Mouse (Mus musculus) heart, embryonic 14.5 days (tissue): ENCODE measurements around the gene Golga2. TPM values are rescaled to one million over a fixed set of nuclear protein-coding genes. Genes with fewer than 3 reads are reported as not detected.

ENCODE experiments used
- ATAC-seq: fragments of 200-750 bp; cut with Nextera tagmentation; 2 replicates; pipeline ENCODE4 v1.8.0; 2017; ENCODE audit warnings: low read depth, moderate TSS enrichment; ENCODE audit not compliant: insufficient number of reproducible peaks, insufficient read depth, low FRiP score
- H3K27ac ChIP-seq, 2 experiments: fragments of 200-500 bp in 1 of 2; fragments of 300-500 bp in 1 of 2; sonication (generic) in 1 of 2; replicated peaks in 1 of 2; 2 replicates each; pipeline ENCODE4 v1.5.1; 2012 to 2014; ENCODE audit warnings: low read depth in 2 of 2, low read length in 2 of 2, control low read depth in 1 of 2, mild to moderate bottlenecking in 1 of 2, mixed read lengths in 1 of 2; ENCODE audit not compliant: control insufficient read depth in 1 of 2, insufficient read depth in 1 of 2
- H3K27me3 ChIP-seq: fragments of 300-500 bp; sonication (generic); 2 replicates; pipeline ENCODE4 v1.6.1; 2014; ENCODE audit warnings: mild to moderate bottlenecking, low read length, control low read depth; ENCODE audit not compliant: control insufficient read depth, insufficient read depth
- H3K36me3 ChIP-seq: fragments of 300-500 bp; sonication (generic); 2 replicates; pipeline ENCODE4 v1.6.1; 2014; ENCODE audit warnings: mild to moderate bottlenecking, control low read depth, low read length, mixed read lengths; ENCODE audit not compliant: control insufficient read depth, insufficient read depth
- H3K4me1 ChIP-seq, 2 experiments: fragments of 200-500 bp in 1 of 2; fragments of 300-500 bp in 1 of 2; sonication (generic) in 1 of 2; 2 replicates each; pipeline ENCODE4 v1.6.1; 2012 to 2014; ENCODE audit warnings: low read length in 2 of 2, control low read depth in 1 of 2, mixed read lengths in 1 of 2; ENCODE audit not compliant: control insufficient read depth in 2 of 2, insufficient read depth in 2 of 2
- H3K4me2 ChIP-seq: fragments of 300-500 bp; sonication (generic); 2 replicates; pipeline ENCODE4 v1.6.1; 2014; ENCODE audit warnings: mild to moderate bottlenecking, low read length
- H3K4me3 ChIP-seq, 2 experiments: fragments of 200-500 bp in 1 of 2; fragments of 300-500 bp in 1 of 2; sonication (generic) in 1 of 2; 2 replicates each; pipeline ENCODE4 v1.5.1; 2012 to 2014; ENCODE audit warnings: low read length in 2 of 2, mild to moderate bottlenecking in 2 of 2, control low read depth in 1 of 2, low read depth in 1 of 2, moderate library complexity in 1 of 2; ENCODE audit not compliant: control insufficient read depth in 1 of 2, insufficient read depth in 1 of 2
- H3K9ac ChIP-seq: fragments of 300-500 bp; sonication (generic); 2 replicates; pipeline ENCODE4 v1.6.1; 2014; ENCODE audit warnings: mild to moderate bottlenecking, low read length
- H3K9me3 ChIP-seq: fragments of 300-500 bp; sonication (generic); 2 replicates; pipeline ENCODE4 v1.6.1; 2016; ENCODE audit warnings: low read length, control low read depth; ENCODE audit not compliant: control insufficient read depth
- WGBS: fragments of 180-500 bp; shearing (Covaris S2); extraction: QIAGEN DNeasy Blood & Tissue Kit; methylation state at CpG from one replicate; pipeline ENCODE4 v1.1.7; 2014; 5-methylcytosine and 5-hydroxymethylcytosine counted together
- microRNA-seq: library from miRNA; unstranded; fragments of <30 nt; microRNA quantifications from one replicate; pipeline ENCODE4, GENCODE M21; 2016
- polyA plus RNA-seq: library from polyadenylated mRNA; unstranded; fragments of >200 nt; fragmentation: Nextera tagmentation; extraction: Ambion mirVana; gene quantifications from 2 replicates; pipeline ENCODE4 v1.2.1, GENCODE M21; 2014

The Golga2 gene
- polyA plus RNA-seq, 1 experiment from 2014 or later, result 22.6 TPM

GRCm38 (mm10) chr2:32354336-32354895, 67.2 kb downstream of the Golga2 start:
- H3K27me3 ChIP-seq, result peaks cover 16% of the 10 kb centered on the region; the same call in 1 of the 2 replicates
- no peaks in the 10 kb centered on the region for H3K9me3 ChIP-seq

GRCm38 (mm10) chr2:32356216-32356615, 69.0 kb downstream of the Golga2 start:
- Histone ChIP-seq H3K4me3 (no peak overlapping the region), H3K27me3 (peaks cover 9% of the 10 kb centered on the region; the same call in 1 of the 2 replicates), H3K4me1 (peaks cover 12 to 21% of the 10 kb centered on the region in 2 experiments), H3K9me3 (no peaks in the 10 kb centered on the region), H3K4me2 (no peak overlapping the region), H3K36me3 (no peaks in the 10 kb centered on the region), H3K27ac (no peak overlapping the region), H3K9ac (no peak overlapping the region)
- no peak for ATAC-seq
- WGBS, result 58% methylated on average over 10 of the region's 10 CpGs

More at GRCm38 (mm10) chr2:32354336-32354895, 67.2 kb downstream of the Golga2 start:
- Histone ChIP-seq H3K9ac (no peak overlapping the region), H3K27ac (no peak overlapping the region), H3K4me3 (no peak overlapping the region), H3K36me3 (no peaks in the 10 kb centered on the region), H3K4me1 (peaks cover 12 to 15% of the 10 kb centered on the region in 2 experiments), H3K4me2 (no peak overlapping the region)
- WGBS, result 42% methylated on average over 3 of the region's 3 CpGs
- ATAC-seq, result no peak

Small RNA genes within 50 kb of the gene (microRNA-seq; reads per million reads assigned to microRNA genes)
- gene Gm23363 (0.84 reads per million), gene Mir199b (252 reads per million, percentile 63 among the genes with 10 or more reads in this experiment)

Other genes starting within 250 kb of the Golga2 start
- 29.0 and 33.7 TPM in 2 replicates for gene Fam78a, start 202.5 kb upstream of the Golga2 start, polyA plus RNA-seq
- 13.3 and 13.6 TPM in 2 replicates for gene Plpp7, start 191.9 kb upstream of the Golga2 start, polyA plus RNA-seq
- 35.8 and 41.8 TPM in 2 replicates for gene Prrc2b, start 136.3 kb upstream of the Golga2 start, polyA plus RNA-seq
- 15.9 and 17.3 TPM in 2 replicates for gene Pomt1, start 50.8 kb upstream of the Golga2 start, polyA plus RNA-seq
- gene Uck1, start 27.2 kb upstream of the Golga2 start, polyA plus RNA-seq, result 37.0 and 43.4 TPM in 2 replicates
- 129 and 131 TPM in 2 replicates for gene Swi5, start 691 bp downstream of the Golga2 start, polyA plus RNA-seq
- gene Ciz1, start 64.9 kb downstream of the Golga2 start, polyA plus RNA-seq, result 28.8 and 31.1 TPM in 2 replicates
- gene Dnm1, start 66.0 kb downstream of the Golga2 start, polyA plus RNA-seq, result 4.7 and 5.6 TPM in 2 replicates
- 56.6 and 64.5 TPM in 2 replicates for gene 1110008P14Rik, start 94.6 kb downstream of the Golga2 start, polyA plus RNA-seq
- gene Lcn2, start 100.9 kb downstream of the Golga2 start, polyA plus RNA-seq, result 0.35 and 1.8 TPM in 2 replicates
- gene Ptges2, start 108.5 kb downstream of the Golga2 start, polyA plus RNA-seq, result 43.7 and 48.2 TPM in 2 replicates
- 4.5 and 4.7 TPM in 2 replicates for gene Naif1, start 163.1 kb downstream of the Golga2 start, polyA plus RNA-seq
- gene Slc25a25, start 164.1 kb downstream of the Golga2 start, polyA plus RNA-seq, result 6.6 and 8.0 TPM in 2 replicates
- gene Fam102a, start 247.9 kb downstream of the Golga2 start, polyA plus RNA-seq, result 5.8 and 6.3 TPM in 2 replicates